Mouse (Mus musculus) lung, adult 2 months (tissue): Measurements from ENCODE around the gene Zfp239.

ENCODE experiments used
- CTCF ChIP-seq: fragments of 200-500 bp; IDR thresholded peaks from 2 replicates; pipeline ENCODE4 v1.5.1; 2011; ENCODE audit warnings: mild to moderate bottlenecking, low read length, control low read depth; ENCODE audit not compliant: insufficient read depth
- POLR2A ChIP-seq: fragments of 200-500 bp; IDR thresholded peaks from 2 replicates; pipeline ENCODE4 v1.6.1; 2011; ENCODE audit warnings: low read depth, mild to moderate bottlenecking, control low read depth, low read length, borderline replicate concordance; ENCODE audit errors: extremely low read depth

- TF ChIP-seq POLR2A (no peak), CTCF (no peak)
Measured at GRCm38 (mm10) chr6:117893435-117893834, 31.5 kb downstream of the Zfp239 start.
